Mouse (Mus musculus) adrenal gland, postnatal 10 days (tissue): Measurements from ENCODE around the gene Slc27a4. TPM values are rescaled to one million over a fixed set of nuclear protein-coding genes. Genes with fewer than 3 reads are reported as not detected.

Source experiments
- DNase-seq: peaks from one replicate; pipeline ENCODE4 v3.0.0; 2021; ENCODE audit warnings: mixed read lengths
- microRNA-seq: library from miRNA; unstranded; fragments of <30 nt; microRNA quantifications from one replicate; pipeline ENCODE4 v1.2.0, GENCODE M21; 2021
- total RNA-seq, 2 experiments: library from RNA; stranded (reverse); gene quantifications; 2 replicates each; pipeline ENCODE4 v1.2.3; 2021

Gene Slc27a4
- total RNA-seq, 2 experiments from 2014 or later: 26.8 to 27.8 TPM

GRCm38 (mm10) chr2:29856451-29857260 is 54.2 kb downstream of the Slc27a4 start:
- no peak for DNase-seq

GRCm38 (mm10) chr2:29857341-29857740 is 54.9 kb downstream of the Slc27a4 start:
- no peak for DNase-seq

GRCm38 (mm10) chr2:29857967-29858366 is 55.5 kb downstream of the Slc27a4 start:
- DNase-seq: no peak

DNA sequence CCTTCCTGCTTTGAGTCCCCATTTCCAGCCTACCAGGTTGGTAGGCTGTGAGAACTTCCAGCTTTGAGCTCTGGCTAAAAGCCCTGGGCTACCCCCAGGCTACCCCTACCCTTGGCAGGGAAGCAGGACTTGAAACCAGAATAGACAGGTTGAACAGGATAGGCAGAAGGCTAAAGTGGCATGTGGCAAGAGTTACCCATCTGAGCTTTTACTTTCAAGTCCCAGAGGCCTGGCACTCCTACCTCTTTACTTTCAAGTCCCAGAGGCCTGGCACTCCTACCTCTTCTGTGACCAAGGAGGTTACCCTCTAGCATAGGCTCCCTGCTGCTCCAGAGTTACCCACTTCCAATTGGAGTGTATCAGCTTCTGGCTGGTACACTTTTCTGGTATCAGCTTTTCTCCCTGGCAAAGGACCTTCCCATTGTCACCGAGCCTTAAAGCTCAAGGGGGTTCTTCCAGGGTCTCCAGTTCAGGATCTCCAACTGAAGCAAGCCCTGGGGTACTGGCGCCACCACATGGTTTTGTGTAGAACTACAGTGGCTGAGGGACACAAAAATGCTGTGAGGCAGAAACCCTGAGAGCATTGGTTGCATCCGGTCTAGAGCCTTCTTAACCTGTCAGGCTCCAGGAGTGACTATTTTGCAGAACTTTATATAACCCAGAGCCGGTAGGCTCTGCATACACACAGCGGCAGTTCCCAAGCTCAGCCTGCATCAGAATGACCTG is 56.5 kb downstream of the Slc27a4 start:
- DNase-seq: peak; percentile 62

GRCm38 (mm10) chr2:29865125-29865524 is 62.7 kb downstream of the Slc27a4 start:
- no peak for DNase-seq

Small RNAs within 50 kb of the gene (microRNA-seq; reads per million reads assigned to microRNA genes)
- gene Mir219a-2 (not detected), gene Mir219b (not detected)

Other genes with a start within 250 kb of the Slc27a4 start
- 10 to 100 TPM; 58.5 to 66.5 TPM for gene Rapgef1, start 182.9 kb upstream of the Slc27a4 start, total RNA-seq
- under 1 TPM in 1 of 2 experiments, not detected in 1; 0.48 TPM for gene Gm13420, start 50.9 kb upstream of the Slc27a4 start, total RNA-seq
- gene Gm13547, start 43.3 kb upstream of the Slc27a4 start, total RNA-seq: not detected
- gene Coq4, start 15.1 kb upstream of the Slc27a4 start, total RNA-seq: 10 to 100 TPM; 16.4 to 21.8 TPM
- 10 to 100 TPM; 25.7 to 43.1 TPM for gene Trub2, start 14.1 kb upstream of the Slc27a4 start, total RNA-seq
- 10 to 100 TPM; 39.4 to 43.6 TPM for gene Urm1, start 17.4 kb downstream of the Slc27a4 start, total RNA-seq
- gene Cercam, start 66.5 kb downstream of the Slc27a4 start, total RNA-seq: 10 to 100 TPM; 16.6 to 19.0 TPM
- 10 to 100 TPM; 41.1 to 44.6 TPM for gene Odf2, start 86.6 kb downstream of the Slc27a4 start, total RNA-seq
- gene Gle1, start 132.8 kb downstream of the Slc27a4 start, total RNA-seq: 10 to 100 TPM; 31.8 to 36.5 TPM
- gene Sptan1, start 162.9 kb downstream of the Slc27a4 start, total RNA-seq: 100 to 1,000 TPM; 200 to 226 TPM
- gene Wdr34, start 246.2 kb downstream of the Slc27a4 start, total RNA-seq: 10 to 100 TPM; 20.1 to 24.4 TPM